Comparison of ENCODE assay signal across 29 mouse cellular contexts in genomic region chr6:94875841-94876240, GRCm38 (mm10).
"Had no signal": no experiment of that assay in that cellular context is flagged by ENCODE, and none has a peak within 500 bp of the region (broad histone marks: within the 10 kb centered on the region; RNA-seq: fewer than 3 reads in every experiment).

No protein-coding gene starts in this region.

- H3K9ac ChIP-seq: limb, embryonic 12.5 days; limb, embryonic 15.5 days; liver, embryonic 12.5 days; liver, embryonic 13.5 days; liver, embryonic 14.5 days; liver, embryonic 15.5 days; liver, postnatal 0 days; lung, embryonic 14.5 days; lung, embryonic 15.5 days; midbrain, embryonic 12.5 days; midbrain, embryonic 13.5 days; midbrain, embryonic 15.5 days; neural tube, embryonic 12.5 days had no signal

- H3K4me1 ChIP-seq: liver, embryonic 12.5 days; liver, embryonic 13.5 days; liver, embryonic 15.5 days; lung, embryonic 15.5 days; megakaryocyte, embryonic 14.5 days; midbrain, embryonic 12.5 days; midbrain, embryonic 15.5 days; neural tube, embryonic 12.5 days had no signal

- H3K36me3 ChIP-seq: limb, embryonic 12.5 days; limb, embryonic 15.5 days; liver, embryonic 12.5 days; liver, embryonic 13.5 days; liver, embryonic 15.5 days; lung, embryonic 15.5 days; midbrain, embryonic 10.5 days; midbrain, embryonic 12.5 days; midbrain, embryonic 13.5 days; midbrain, embryonic 15.5 days; neural tube, embryonic 12.5 days had no signal

- H3K9me3 ChIP-seq: limb, embryonic 12.5 days; limb, embryonic 15.5 days; liver, embryonic 12.5 days; liver, embryonic 13.5 days; liver, embryonic 15.5 days; lung, embryonic 15.5 days; midbrain, embryonic 10.5 days; midbrain, embryonic 12.5 days; midbrain, embryonic 13.5 days; midbrain, embryonic 15.5 days; neural tube, embryonic 12.5 days had no signal

- H3K4me3 ChIP-seq: left cerebral cortex, adult 2 months; limb, embryonic 12.5 days; limb, embryonic 15.5 days; liver, embryonic 12.5 days; liver, embryonic 13.5 days; liver, embryonic 15.5 days; lung, embryonic 15.5 days; megakaryocyte, embryonic 14.5 days; midbrain, embryonic 10.5 days; midbrain, embryonic 12.5 days; midbrain, embryonic 13.5 days; midbrain, embryonic 15.5 days; myocyte; neural tube, embryonic 12.5 days had no signal

- H3K27me3 ChIP-seq: limb, embryonic 12.5 days; liver, embryonic 12.5 days; liver, embryonic 13.5 days; liver, embryonic 15.5 days; lung, embryonic 15.5 days; midbrain, embryonic 12.5 days; midbrain, embryonic 13.5 days; midbrain, embryonic 15.5 days; neural tube, embryonic 12.5 days had no signal

- ATAC-seq: liver, embryonic 12.5 days; liver, postnatal 0 days; lung, postnatal 0 days; midbrain, embryonic 13.5 days; midbrain, embryonic 15.5 days had no signal

- H3K4me2 ChIP-seq: limb, embryonic 12.5 days; limb, embryonic 15.5 days; liver, embryonic 11.5 days; liver, embryonic 12.5 days; liver, embryonic 13.5 days; liver, embryonic 15.5 days; lung, embryonic 14.5 days; lung, embryonic 15.5 days; midbrain, embryonic 12.5 days; midbrain, embryonic 13.5 days; midbrain, embryonic 15.5 days; neural tube, embryonic 12.5 days had no signal

- DNase-seq: left cerebral cortex, postnatal 4 days; liver; liver, embryonic 13.5 days; liver, postnatal 0 days; lung, adult 18-20 months; lung, adult 2 months; lung, embryonic 14.5 days; lung, postnatal 10 days; lung, postnatal 14 days; lung, postnatal 36 days; lung, postnatal 4 days; midbrain, embryonic 14.5 days had no signal

- H3K27ac ChIP-seq: left cerebral cortex, adult 2 months; limb, embryonic 12.5 days; liver, embryonic 12.5 days; liver, embryonic 13.5 days; liver, embryonic 14.5 days; liver, embryonic 15.5 days; lung, embryonic 15.5 days; macrophage; midbrain, embryonic 12.5 days; midbrain, embryonic 13.5 days; midbrain, embryonic 15.5 days; neural tube, embryonic 12.5 days had no signal
